Mouse (Mus musculus) liver, embryonic 11.5 days (tissue): ENCODE measurements around the gene 1700086D15Rik. TPM values are rescaled to one million over a fixed set of nuclear protein-coding genes. Genes with fewer than 3 reads are reported as not detected.

Experiments used
- ATAC-seq: fragments of 200-750 bp; cut with Nextera tagmentation; replicated peaks from 2 replicates; pipeline ENCODE4 v1.8.0; 2017; ENCODE audit warnings: moderate number of reproducible peaks, mild to moderate bottlenecking, moderate TSS enrichment, moderate library complexity; ENCODE audit not compliant: low FRiP score
- DNase-seq: peaks from one replicate; pipeline ENCODE4 v3.0.0-alpha.2; 2017; ENCODE audit warnings: low spot score
- H3K27ac ChIP-seq: fragments of 300-500 bp; sonication (generic); 2 replicates; pipeline ENCODE4 v1.5.1; 2014; ENCODE audit warnings: mild to moderate bottlenecking, low read depth, low read length, control low read depth
- H3K27me3 ChIP-seq: fragments of 300-500 bp; sonication (generic); replicated peaks from 2 replicates; pipeline ENCODE4 v1.6.1; 2014; ENCODE audit warnings: low read length, mixed read lengths; ENCODE audit not compliant: control insufficient read depth, insufficient read depth
- H3K36me3 ChIP-seq: fragments of 300-500 bp; sonication (generic); 2 replicates; pipeline ENCODE4 v1.6.1; 2014; ENCODE audit warnings: mild to moderate bottlenecking, low read length, moderate library complexity, mixed read lengths; ENCODE audit not compliant: control insufficient read depth, insufficient read depth
- H3K4me1 ChIP-seq: fragments of 300-500 bp; sonication (generic); replicated peaks from 2 replicates; pipeline ENCODE4 v1.6.1; 2014; ENCODE audit warnings: low read length, mixed read lengths; ENCODE audit not compliant: control insufficient read depth, insufficient read depth
- H3K4me2 ChIP-seq: fragments of 300-500 bp; sonication (generic); 2 replicates; pipeline ENCODE4 v1.6.1; 2014; ENCODE audit warnings: mild to moderate bottlenecking, control low read depth, moderate library complexity
- H3K4me3 ChIP-seq: fragments of 300-500 bp; sonication (generic); 2 replicates; pipeline ENCODE4 v1.5.1; 2014; ENCODE audit warnings: low read depth, low read length, control low read depth
- H3K9ac ChIP-seq: fragments of 300-500 bp; sonication (generic); 2 replicates; pipeline ENCODE4 v1.6.1; 2014; ENCODE audit warnings: low read depth, low read length, control low read depth
- H3K9me3 ChIP-seq: fragments of 300-500 bp; sonication (generic); 2 replicates; pipeline ENCODE4 v1.6.1; 2016; ENCODE audit warnings: low read length, inconsistent platforms, mixed read lengths; ENCODE audit not compliant: control insufficient read depth
- WGBS: fragments of 180-500 bp; shearing (Covaris S2); extraction: QIAGEN DNeasy Blood & Tissue Kit; methylation state at CpG from one replicate; pipeline ENCODE4 v1.1.7; 2014; 5-methylcytosine and 5-hydroxymethylcytosine counted together
- polyA plus RNA-seq: library from polyadenylated mRNA; unstranded; fragments of >200 nt; fragmentation: Nextera tagmentation; extraction: Ambion mirVana; gene quantifications from 2 replicates; pipeline ENCODE4 v1.2.1, GENCODE M21; 2014

Gene 1700086D15Rik
- polyA plus RNA-seq, 1 experiment from 2014 or later = not detected

DNA sequence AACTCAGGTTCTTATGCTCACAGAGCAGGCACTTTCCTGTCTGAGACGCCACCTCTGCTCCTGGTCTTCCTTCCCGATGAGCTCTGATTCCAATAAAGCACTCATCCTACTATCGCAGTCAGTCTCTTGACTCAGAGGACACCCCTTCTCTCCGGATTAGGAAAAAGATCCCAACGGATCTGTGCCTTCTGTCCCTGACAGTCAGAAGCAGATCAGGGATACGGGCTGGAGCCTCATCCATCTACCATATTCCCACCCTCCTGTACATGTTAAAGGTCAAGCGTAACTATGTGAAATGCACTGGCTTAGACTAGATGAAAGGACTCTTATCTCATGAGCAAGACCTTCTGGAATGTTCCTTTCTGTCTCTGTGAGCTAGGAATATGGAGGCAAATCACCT, 11.2 kb downstream of the 1700086D15Rik start:
- DNase-seq (no peak), ATAC-seq (no peak)
- Histone ChIP-seq H3K4me1 (no peaks in the 10 kb centered on the region), H3K36me3 (no peaks in the 10 kb centered on the region), H3K4me2 (no peak overlapping the region), H3K4me3 (no peak overlapping the region), H3K9ac (no peak overlapping the region), H3K27ac (no peak overlapping the region), H3K27me3 (no peaks in the 10 kb centered on the region), H3K9me3 (no peaks in the 10 kb centered on the region)
- 65% methylated on average over 7 of the region's 7 CpGs for WGBS

DNA sequence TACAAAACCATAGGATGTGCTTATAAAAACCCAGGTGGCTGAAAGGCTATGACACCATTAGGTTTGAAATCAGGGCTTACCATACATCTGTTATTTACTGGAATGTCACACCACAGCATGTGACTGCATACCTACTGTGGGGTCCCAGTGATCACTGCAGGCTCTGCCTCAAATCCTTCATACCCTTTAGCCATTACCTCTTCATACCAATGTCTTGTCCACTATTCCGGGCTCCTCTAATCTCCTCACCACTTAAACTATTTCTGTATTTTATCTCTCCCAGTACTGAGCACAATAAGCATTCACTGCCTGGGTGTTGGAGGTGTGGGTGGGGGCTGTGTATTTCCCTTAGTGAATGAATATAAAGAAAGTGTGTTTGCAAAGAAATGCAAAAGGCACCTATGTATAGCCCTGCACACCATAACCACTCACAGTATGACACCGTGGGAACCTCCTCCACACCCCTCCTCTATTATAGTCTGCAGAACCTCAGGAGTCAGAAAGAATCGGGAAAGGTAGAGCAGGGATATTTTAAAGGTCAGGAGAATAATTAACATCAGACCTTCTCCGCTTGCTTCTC, 16.8 kb downstream of the 1700086D15Rik start:
- 65% methylated on average over 4 of the region's 4 CpGs for WGBS
- Histone ChIP-seq H3K4me2 (no peak overlapping the region), H3K27ac (no peak overlapping the region), H3K9ac (no peak overlapping the region), H3K4me1 (no peaks in the 10 kb centered on the region; the same call in 1 of the 2 replicates), H3K4me3 (no peak overlapping the region), H3K9me3 (no peaks in the 10 kb centered on the region), H3K36me3 (no peaks in the 10 kb centered on the region), H3K27me3 (no peaks in the 10 kb centered on the region)
- ATAC-seq (no peak), DNase-seq (no peak)

- H3K27ac ChIP-seq = no peak overlapping the region
- WGBS = 81% methylated on average over 3 of the region's 3 CpGs
- ATAC-seq = no peak
- no peaks in the 10 kb centered on the region for H3K36me3 ChIP-seq
- H3K9ac ChIP-seq = no peak overlapping the region
- H3K9me3 ChIP-seq = no peaks in the 10 kb centered on the region
- H3K4me3 ChIP-seq = no peak overlapping the region
- H3K4me2 ChIP-seq = no peak overlapping the region
- no peaks in the 10 kb centered on the region for H3K27me3 ChIP-seq
- no peak for DNase-seq
- no peaks in the 10 kb centered on the region; the same call in 1 of the 2 replicates for H3K4me1 ChIP-seq
These were observed 20.7 kb downstream of the 1700086D15Rik start for GRCm38 (mm10) chr11:65139030-65139429.

DNA sequence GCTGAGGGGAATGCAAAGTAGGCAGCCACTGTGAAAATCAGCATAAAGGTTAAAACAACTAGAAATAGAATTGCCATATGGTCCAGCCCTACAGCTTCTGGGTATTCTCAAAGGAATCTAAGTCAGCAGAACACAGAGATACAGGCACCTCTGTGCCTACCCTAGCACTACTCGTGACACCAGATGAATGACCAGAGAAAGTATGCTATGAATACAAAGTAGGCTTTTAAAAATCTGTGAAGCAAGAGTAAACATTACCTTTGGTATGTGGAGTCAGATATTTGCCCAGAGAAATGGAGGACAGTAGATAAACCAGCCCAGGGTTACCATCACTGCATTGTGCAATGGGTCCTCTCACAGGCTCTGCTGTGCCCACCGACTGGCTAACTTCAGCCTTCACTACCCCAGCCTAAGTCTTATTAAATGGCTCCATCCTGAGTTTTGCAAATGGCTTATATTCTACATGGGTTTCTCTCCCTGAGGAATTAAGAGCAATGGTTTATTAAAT, 22.5 kb downstream of the 1700086D15Rik start:
- no peaks in the 10 kb centered on the region for H3K36me3 ChIP-seq
- ATAC-seq = no peak
- H3K27ac ChIP-seq = no peak overlapping the region
- no peak for DNase-seq
- H3K4me3 ChIP-seq = no peak overlapping the region
- H3K4me1 ChIP-seq = no peaks in the 10 kb centered on the region; the same call in 1 of the 2 replicates
- 70% methylated on average over 2 of the region's 2 CpGs for WGBS
- H3K27me3 ChIP-seq = no peaks in the 10 kb centered on the region
- H3K4me2 ChIP-seq = no peak overlapping the region
- no peaks in the 10 kb centered on the region for H3K9me3 ChIP-seq
- no peak overlapping the region for H3K9ac ChIP-seq

DNA sequence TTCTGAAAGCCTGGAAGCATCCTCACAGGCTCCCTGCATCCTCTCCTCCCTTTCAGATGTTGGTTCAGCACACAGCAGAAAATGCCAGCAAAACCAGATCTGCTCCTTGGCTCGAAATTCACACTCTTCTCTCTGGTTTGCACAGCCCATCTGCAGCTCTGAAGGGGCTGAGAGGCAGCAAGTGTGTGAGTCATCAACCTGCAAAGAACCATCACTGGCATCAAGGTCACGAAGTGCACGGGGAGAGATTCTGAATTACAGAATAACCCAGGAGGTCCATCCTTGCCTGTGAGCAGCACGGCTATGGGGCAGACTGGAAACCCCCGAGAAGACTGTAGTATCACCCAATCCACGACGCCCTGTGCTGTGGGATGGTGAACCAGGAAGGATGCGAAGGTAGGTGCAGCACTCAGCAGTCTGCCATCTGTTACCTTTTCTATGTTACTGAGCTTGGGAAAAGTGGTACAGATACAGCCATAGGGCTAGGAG, 24.4 kb downstream of the 1700086D15Rik start:
- Histone ChIP-seq H3K4me3 (no peak overlapping the region), H3K36me3 (no peaks in the 10 kb centered on the region), H3K4me2 (no peak overlapping the region), H3K4me1 (no peaks in the 10 kb centered on the region; the same call in 1 of the 2 replicates), H3K27me3 (no peaks in the 10 kb centered on the region), H3K9me3 (no peaks in the 10 kb centered on the region), H3K9ac (no peak overlapping the region), H3K27ac (no peak overlapping the region)
- WGBS = 76% methylated on average over 8 of the region's 8 CpGs
- DNase-seq (no peak), ATAC-seq (no peak)

GRCm38 (mm10) chr11:65133661-65134060, 26.0 kb downstream of the 1700086D15Rik start:
- Histone ChIP-seq H3K27me3 (no peaks in the 10 kb centered on the region), H3K27ac (no peak overlapping the region), H3K4me3 (no peak overlapping the region), H3K9ac (no peak overlapping the region), H3K9me3 (no peaks in the 10 kb centered on the region), H3K4me2 (no peak overlapping the region), H3K4me1 (no peaks in the 10 kb centered on the region), H3K36me3 (no peaks in the 10 kb centered on the region)
- no peak for DNase-seq
- 81% methylated on average over 4 of the region's 4 CpGs for WGBS
- ATAC-seq = no peak

DNA sequence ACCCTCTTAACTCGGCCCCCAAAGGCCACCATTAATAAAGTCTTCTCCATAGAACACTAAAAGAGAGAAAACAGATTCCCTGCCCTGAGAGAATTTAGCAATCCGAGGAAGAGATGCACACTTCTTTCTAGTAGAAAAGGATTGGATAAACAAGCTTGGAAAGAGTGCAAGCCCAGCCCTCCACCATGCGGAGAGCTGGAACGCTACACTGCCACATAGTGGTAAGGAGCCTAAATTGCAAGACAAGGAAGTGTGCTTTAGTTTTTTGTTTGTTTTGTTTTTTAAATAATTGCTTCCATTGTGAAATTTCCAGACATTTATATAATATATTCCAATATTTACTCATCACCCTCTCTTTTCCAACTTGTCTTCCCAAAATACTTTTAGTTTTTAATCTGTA, 30.6 kb downstream of the 1700086D15Rik start:
- no peak overlapping the region for H3K4me2 ChIP-seq
- no peak overlapping the region for H3K4me3 ChIP-seq
- no peaks in the 10 kb centered on the region for H3K36me3 ChIP-seq
- 69% methylated on average over 4 of the region's 4 CpGs for WGBS
- no peaks in the 10 kb centered on the region for H3K27me3 ChIP-seq
- no peaks in the 10 kb centered on the region; the same call in 1 of the 2 replicates for H3K4me1 ChIP-seq
- H3K9me3 ChIP-seq = no peaks in the 10 kb centered on the region
- H3K27ac ChIP-seq = no peak overlapping the region
- H3K9ac ChIP-seq = no peak overlapping the region
- ATAC-seq = no peak
- DNase-seq = no peak

- H3K36me3 ChIP-seq = no peaks in the 10 kb centered on the region
- WGBS = 84% methylated on average over 4 of the region's 4 CpGs
- no peaks in the 10 kb centered on the region for H3K27me3 ChIP-seq
- H3K9me3 ChIP-seq = no peaks in the 10 kb centered on the region
- ATAC-seq (no peak), DNase-seq (no peak)
- no peak overlapping the region for H3K4me2 ChIP-seq
- no peak overlapping the region for H3K4me3 ChIP-seq
- H3K9ac ChIP-seq = no peak overlapping the region
- no peak overlapping the region for H3K27ac ChIP-seq
- H3K4me1 ChIP-seq = no peaks in the 10 kb centered on the region; the same call in 1 of the 2 replicates
These were observed 31.0 kb downstream of the 1700086D15Rik start for GRCm38 (mm10) chr11:65128666-65129065.

DNA sequence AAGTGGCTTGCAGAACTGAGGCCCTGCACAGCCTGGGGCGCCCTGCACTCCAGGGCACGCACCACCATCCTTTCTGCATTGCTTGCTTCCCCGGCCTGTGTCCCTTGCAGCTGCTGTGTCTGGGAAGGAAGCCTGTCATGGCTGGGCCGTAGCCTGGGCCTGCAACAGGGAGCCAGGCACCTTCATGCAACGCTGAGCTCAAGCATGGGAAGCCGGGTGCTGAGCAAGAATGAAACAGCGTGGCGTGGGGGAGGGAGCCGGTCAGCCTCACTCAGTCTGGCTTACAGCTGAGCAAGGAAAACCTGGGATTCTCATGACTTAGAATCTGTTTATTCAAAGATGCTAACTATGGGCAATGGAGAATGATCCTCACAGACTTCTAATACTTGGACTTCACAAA, 33.1 kb downstream of the 1700086D15Rik start:
- H3K9me3 ChIP-seq = no peaks in the 10 kb centered on the region
- no peaks in the 10 kb centered on the region for H3K27me3 ChIP-seq
- H3K4me2 ChIP-seq = no peak overlapping the region
- H3K4me1 ChIP-seq = no peaks in the 10 kb centered on the region; the same call in 1 of the 2 replicates
- DNase-seq (no peak), ATAC-seq (no peak)
- H3K27ac ChIP-seq = no peak overlapping the region
- no peak overlapping the region for H3K9ac ChIP-seq
- H3K4me3 ChIP-seq = no peak overlapping the region
- WGBS = 78% methylated on average over 9 of the region's 9 CpGs
- H3K36me3 ChIP-seq = no peaks in the 10 kb centered on the region
